Mouse (Mus musculus): ENCODE measurements around the gene Fgfr2.

DNA sequence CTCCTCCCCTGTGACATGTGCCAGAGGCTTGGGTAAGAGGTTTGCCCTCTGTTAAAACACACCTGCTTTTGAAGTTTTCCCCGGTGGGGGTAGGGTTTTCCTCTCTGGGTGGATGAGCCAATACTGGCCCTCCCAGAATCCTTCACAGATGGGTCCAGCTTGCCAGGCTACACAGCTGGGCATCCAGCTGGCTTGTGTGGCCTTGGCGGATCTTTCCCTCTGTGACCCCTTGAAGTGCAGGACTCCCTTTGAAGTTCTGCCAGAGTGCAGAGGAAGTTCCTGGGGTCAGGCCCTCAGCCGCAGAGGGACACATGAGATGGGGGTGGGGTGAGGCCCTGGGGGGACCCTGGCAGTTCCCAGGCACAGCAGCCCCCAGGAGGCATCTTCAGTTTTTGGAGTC lies 507.8 kb downstream of the Fgfr2 start:
- no peak for TF ChIP-seq POLR2A (IDR thresholded peaks at IDR 0.05; ENCODE audit: insufficient read length, low read depth)
- TF ChIP-seq USF1 (IDR thresholded peaks at IDR 0.05; ENCODE audit: low read depth): no peak
- no peak for TF ChIP-seq POLR2AphosphoS2 (IDR thresholded peaks at IDR 0.05; ENCODE audit: insufficient read length, low read depth)
- TF ChIP-seq CEBPB (IDR thresholded peaks at IDR 0.05; ENCODE audit: insufficient read depth, poor library complexity, severe bottlenecking): no peak
